Mouse (Mus musculus): ENCODE results near the gene Gstp2. TPM values are rescaled to one million over a fixed set of nuclear protein-coding genes. Genes with fewer than 3 reads are reported as not detected.

The Gstp2 gene
- 33.6 and 65.0 TPM in 2 replicates for polyA plus RNA-seq (2015; fragmentation: Nextera tagmentation; extraction: Ambion mirVana)

- peak; percentile 77 for ATAC-seq
- H3K27ac ChIP-seq (ENCODE audit: low read length), result peak within 1 kb of the TSS; percentile 94
- H3K9me3 ChIP-seq (ENCODE audit: control insufficient read depth, low read length), result no peaks in the 10 kb centered on the region; the same call in 1 of the 2 replicates
- H3K4me3 ChIP-seq (ENCODE audit: low read length), result no peak within 1 kb of the TSS
- H3K36me3 ChIP-seq (ENCODE audit: control insufficient read depth, insufficient read depth, low read length), result no peaks in the 10 kb centered on the region
- peak within 1 kb of the TSS; percentile 23; the same call in 1 of the 2 replicates for H3K4me2 ChIP-seq (ENCODE audit: low read depth, low read length)
- WGBS, result 29% methylated on average over 16 of the region's 16 CpGs
- peaks cover 4% of the 10 kb centered on the region; the same call in 1 of the 2 replicates for H3K4me1 ChIP-seq (ENCODE audit: control insufficient read depth, insufficient read depth, low read length)
- no peaks in the 10 kb centered on the region for H3K27me3 ChIP-seq (replicated peaks; ENCODE audit: control insufficient read depth, insufficient read depth, low read length)
- no peak within 1 kb of the TSS for H3K9ac ChIP-seq (ENCODE audit: low read depth, low read length)
Measured at GRCm38 (mm10) chr19:4045966-4046865, at the start of gene Gstp2. Gstp2 (minus strand) TSS chr19:4046023.

DNA sequence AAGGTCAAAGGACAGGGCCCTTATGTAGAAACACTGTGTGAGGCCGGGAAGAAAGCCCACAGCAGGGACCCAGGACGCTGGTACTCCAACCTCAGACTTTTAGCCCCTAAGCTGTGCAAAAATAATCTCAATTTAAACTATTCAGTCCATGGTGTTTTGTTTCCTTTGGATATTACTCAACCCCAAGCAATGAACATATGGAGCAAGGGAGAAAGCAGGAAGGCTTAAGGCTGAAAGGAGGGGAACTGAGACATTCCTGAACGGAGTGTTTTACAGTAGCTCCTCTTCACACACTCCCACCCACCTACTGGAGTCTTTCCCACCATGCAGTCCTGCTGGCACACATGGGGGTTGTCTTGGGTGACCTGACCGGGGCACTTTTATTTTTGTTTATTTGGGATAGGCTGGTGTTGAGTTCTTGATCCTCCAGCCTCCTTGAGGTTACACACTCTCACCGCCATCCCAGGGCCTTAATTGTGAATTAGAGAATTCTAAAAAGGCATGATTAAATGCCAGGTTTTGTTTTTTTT, 49.0 kb upstream of the Gstp2 start:
- H3K4me2 ChIP-seq (ENCODE audit: low read depth, low read length), result no peak overlapping the region
- ATAC-seq, result no peak
- H3K36me3 ChIP-seq (ENCODE audit: control insufficient read depth, insufficient read depth, low read length), result no peaks in the 10 kb centered on the region
- no peaks in the 10 kb centered on the region for H3K27me3 ChIP-seq (replicated peaks; ENCODE audit: control insufficient read depth, insufficient read depth, low read length)
- H3K4me1 ChIP-seq (ENCODE audit: control insufficient read depth, insufficient read depth, low read length), result peaks cover 27% of the 10 kb centered on the region
- WGBS, result 77% methylated on average over 5 of the region's 5 CpGs
- no peaks in the 10 kb centered on the region for H3K9me3 ChIP-seq (ENCODE audit: control insufficient read depth, low read length)
- H3K9ac ChIP-seq (ENCODE audit: low read depth, low read length), result no peak overlapping the region
- no peak overlapping the region for H3K4me3 ChIP-seq (ENCODE audit: low read length)
- no peak overlapping the region for H3K27ac ChIP-seq (ENCODE audit: low read length)

- WGBS, result 73% methylated on average over 3 of the region's 3 CpGs
Measured at GRCm38 (mm10) chr19:4094348-4094747, 48.5 kb upstream of the Gstp2 start.

GRCm38 (mm10) chr19:4093772-4094171, 47.9 kb upstream of the Gstp2 start:
- Histone ChIP-seq H3K36me3 (ENCODE audit: control insufficient read depth, insufficient read depth, low read length) (no peaks in the 10 kb centered on the region), H3K4me3 (ENCODE audit: low read length) (no peak overlapping the region), H3K4me2 (ENCODE audit: low read depth, low read length) (no peak overlapping the region), H3K27me3 (replicated peaks; ENCODE audit: control insufficient read depth, insufficient read depth, low read length) (no peaks in the 10 kb centered on the region), H3K9me3 (ENCODE audit: control insufficient read depth, low read length) (no peaks in the 10 kb centered on the region), H3K4me1 (ENCODE audit: control insufficient read depth, insufficient read depth, low read length) (peaks cover 17% of the 10 kb centered on the region), H3K27ac (ENCODE audit: low read length) (no peak overlapping the region), H3K9ac (ENCODE audit: low read depth, low read length) (no peak overlapping the region)
- 60% methylated on average over 7 of the region's 7 CpGs for WGBS
- no peak for ATAC-seq

More at GRCm38 (mm10) chr19:4094348-4094747, 48.5 kb upstream of the Gstp2 start:
- Histone ChIP-seq H3K4me2 (ENCODE audit: low read depth, low read length) (no peak overlapping the region), H3K9me3 (ENCODE audit: control insufficient read depth, low read length) (no peaks in the 10 kb centered on the region), H3K9ac (ENCODE audit: low read depth, low read length) (no peak overlapping the region), H3K27ac (ENCODE audit: low read length) (no peak overlapping the region), H3K4me1 (ENCODE audit: control insufficient read depth, insufficient read depth, low read length) (peaks cover 22% of the 10 kb centered on the region), H3K36me3 (ENCODE audit: control insufficient read depth, insufficient read depth, low read length) (no peaks in the 10 kb centered on the region), H3K4me3 (ENCODE audit: low read length) (no peak overlapping the region), H3K27me3 (replicated peaks; ENCODE audit: control insufficient read depth, insufficient read depth, low read length) (no peaks in the 10 kb centered on the region)
- ATAC-seq, result no peak

DNA sequence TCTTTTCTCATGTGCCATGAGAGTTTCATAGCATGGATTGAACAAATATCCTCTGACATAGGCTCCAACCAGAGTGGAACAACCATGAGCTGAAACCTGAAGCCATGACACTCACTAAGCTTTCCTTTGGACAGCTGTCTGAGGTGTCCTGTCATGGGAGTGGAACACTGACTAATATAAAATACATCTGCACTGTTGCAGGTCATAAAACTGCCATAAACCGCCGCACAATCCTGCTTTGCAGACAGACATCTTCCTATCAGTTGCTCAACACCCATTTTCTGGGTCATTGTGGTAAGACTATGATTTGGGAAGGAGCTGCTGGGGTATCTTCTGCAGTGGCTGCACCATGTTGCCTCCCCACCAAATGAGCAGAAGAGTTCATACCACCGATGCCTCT, 46.9 kb upstream of the Gstp2 start:
- ATAC-seq, result no peak
- H3K4me1 ChIP-seq (ENCODE audit: control insufficient read depth, insufficient read depth, low read length), result peaks cover 8% of the 10 kb centered on the region
- no peaks in the 10 kb centered on the region for H3K27me3 ChIP-seq (replicated peaks; ENCODE audit: control insufficient read depth, insufficient read depth, low read length)
- no peak overlapping the region for H3K9ac ChIP-seq (ENCODE audit: low read depth, low read length)
- no peak overlapping the region for H3K4me2 ChIP-seq (ENCODE audit: low read depth, low read length)
- H3K4me3 ChIP-seq (ENCODE audit: low read length), result no peak overlapping the region
- WGBS, result 68% methylated on average over 3 of the region's 3 CpGs
- no peaks in the 10 kb centered on the region for H3K36me3 ChIP-seq (ENCODE audit: control insufficient read depth, insufficient read depth, low read length)
- H3K9me3 ChIP-seq (ENCODE audit: control insufficient read depth, low read length), result no peaks in the 10 kb centered on the region
- no peak overlapping the region for H3K27ac ChIP-seq (ENCODE audit: low read length)

DNA sequence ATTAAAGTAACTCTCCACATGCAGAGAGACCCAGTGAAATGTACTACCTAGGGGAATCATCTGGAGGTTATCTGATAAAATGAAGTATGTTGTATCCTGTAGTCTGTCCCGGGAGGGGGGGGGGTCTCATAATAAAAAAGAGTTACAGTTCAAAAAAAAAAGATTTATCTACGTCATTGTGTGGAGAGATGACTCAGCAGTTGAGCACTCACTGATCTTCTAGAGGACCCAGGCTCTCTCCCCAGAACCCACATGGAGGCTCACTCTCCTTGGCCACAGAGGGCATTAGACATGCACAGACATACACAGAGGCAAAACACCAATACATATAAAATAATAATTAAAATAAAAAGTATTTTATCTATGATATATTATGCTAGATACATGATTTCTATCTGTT, 45.6 kb upstream of the Gstp2 start:
- no peak overlapping the region for H3K9ac ChIP-seq (ENCODE audit: low read depth, low read length)
- 64% methylated on average over 2 of the region's 2 CpGs for WGBS
- H3K4me1 ChIP-seq (ENCODE audit: control insufficient read depth, insufficient read depth, low read length), result peaks cover 4% of the 10 kb centered on the region
- H3K4me3 ChIP-seq (ENCODE audit: low read length), result no peak overlapping the region
- no peaks in the 10 kb centered on the region for H3K9me3 ChIP-seq (ENCODE audit: control insufficient read depth, low read length)
- H3K27ac ChIP-seq (ENCODE audit: low read length), result no peak overlapping the region
- H3K36me3 ChIP-seq (ENCODE audit: control insufficient read depth, insufficient read depth, low read length), result no peaks in the 10 kb centered on the region
- H3K27me3 ChIP-seq (replicated peaks; ENCODE audit: control insufficient read depth, insufficient read depth, low read length), result no peaks in the 10 kb centered on the region
- no peak overlapping the region for H3K4me2 ChIP-seq (ENCODE audit: low read depth, low read length)
- ATAC-seq, result no peak

- no peak overlapping the region for H3K4me3 ChIP-seq (ENCODE audit: low read length)
- H3K36me3 ChIP-seq (ENCODE audit: control insufficient read depth, insufficient read depth, low read length), result no peaks in the 10 kb centered on the region
- H3K9ac ChIP-seq (ENCODE audit: low read depth, low read length), result no peak overlapping the region
- no peak overlapping the region for H3K4me2 ChIP-seq (ENCODE audit: low read depth, low read length)
- no peaks in the 10 kb centered on the region for H3K27me3 ChIP-seq (replicated peaks; ENCODE audit: control insufficient read depth, insufficient read depth, low read length)
- H3K27ac ChIP-seq (ENCODE audit: low read length), result no peak overlapping the region
- H3K4me1 ChIP-seq (ENCODE audit: control insufficient read depth, insufficient read depth, low read length), result peaks cover 4% of the 10 kb centered on the region; the same call in 1 of the 2 replicates
- 88% methylated on average over 3 of the region's 3 CpGs for WGBS
- H3K9me3 ChIP-seq (ENCODE audit: control insufficient read depth, low read length), result no peaks in the 10 kb centered on the region
- no peak for ATAC-seq
Measured at GRCm38 (mm10) chr19:4090446-4090845, 44.6 kb upstream of the Gstp2 start.

- H3K4me1 ChIP-seq (ENCODE audit: control insufficient read depth, insufficient read depth, low read length), result peaks cover 4% of the 10 kb centered on the region; the same call in 1 of the 2 replicates
Measured at GRCm38 (mm10) chr19:4089128-4089527, 43.3 kb upstream of the Gstp2 start.

DNA sequence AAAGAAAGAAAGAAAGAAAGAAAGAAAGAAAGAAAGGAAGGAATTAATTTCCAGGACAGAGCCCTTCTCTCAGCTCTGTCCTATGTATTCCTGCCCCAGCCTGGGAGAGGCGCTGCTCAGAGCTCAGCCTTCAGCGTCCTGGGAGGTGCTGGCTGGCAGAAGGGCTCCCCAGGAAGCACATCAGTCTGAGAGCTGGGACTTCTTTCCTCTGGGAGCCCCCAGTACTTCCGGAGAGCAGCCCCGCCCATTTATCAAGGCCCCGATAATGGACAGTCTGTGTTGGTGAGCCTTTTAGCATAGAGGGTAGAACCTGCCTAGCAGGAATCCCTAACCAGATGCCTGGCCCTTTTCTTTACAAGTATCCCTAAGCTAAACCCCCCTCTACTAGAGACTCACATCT, 42.3 kb upstream of the Gstp2 start:
- ATAC-seq, result no peak
- H3K27me3 ChIP-seq (replicated peaks; ENCODE audit: control insufficient read depth, insufficient read depth, low read length), result no peaks in the 10 kb centered on the region
- 33% methylated on average over 5 of the region's 5 CpGs for WGBS

More at GRCm38 (mm10) chr19:4089128-4089527, 43.3 kb upstream of the Gstp2 start:
- no peak for ATAC-seq
- WGBS, result 79% methylated on average over 6 of the region's 6 CpGs
- Histone ChIP-seq H3K9ac (ENCODE audit: low read depth, low read length) (no peak overlapping the region), H3K36me3 (ENCODE audit: control insufficient read depth, insufficient read depth, low read length) (no peaks in the 10 kb centered on the region), H3K4me3 (ENCODE audit: low read length) (no peak overlapping the region), H3K27me3 (replicated peaks; ENCODE audit: control insufficient read depth, insufficient read depth, low read length) (no peaks in the 10 kb centered on the region), H3K27ac (ENCODE audit: low read length) (no peak overlapping the region), H3K4me2 (ENCODE audit: low read depth, low read length) (no peak overlapping the region), H3K9me3 (ENCODE audit: control insufficient read depth, low read length) (no peaks in the 10 kb centered on the region)

More for the DNA sequence above, 42.3 kb upstream of the Gstp2 start:
- H3K4me1 ChIP-seq (ENCODE audit: control insufficient read depth, insufficient read depth, low read length), result peaks cover 4% of the 10 kb centered on the region; the same call in 1 of the 2 replicates
- no peaks in the 10 kb centered on the region for H3K9me3 ChIP-seq (ENCODE audit: control insufficient read depth, low read length)
- H3K9ac ChIP-seq (ENCODE audit: low read depth, low read length), result no peak overlapping the region
- no peak overlapping the region for H3K4me3 ChIP-seq (ENCODE audit: low read length)
- H3K36me3 ChIP-seq (ENCODE audit: control insufficient read depth, insufficient read depth, low read length), result no peaks in the 10 kb centered on the region
- H3K4me2 ChIP-seq (ENCODE audit: low read depth, low read length), result no peak overlapping the region
- no peak overlapping the region for H3K27ac ChIP-seq (ENCODE audit: low read length)
